Mouse (Mus musculus): Measurements from ENCODE around the gene Ccdc28a. TPM values are rescaled to one million over a fixed set of nuclear protein-coding genes. Genes with fewer than 3 reads are reported as not detected.

The Ccdc28a gene
- polyA plus RNA-seq, 1 experiment from 2014 or later: 15.8 TPM

DNA sequence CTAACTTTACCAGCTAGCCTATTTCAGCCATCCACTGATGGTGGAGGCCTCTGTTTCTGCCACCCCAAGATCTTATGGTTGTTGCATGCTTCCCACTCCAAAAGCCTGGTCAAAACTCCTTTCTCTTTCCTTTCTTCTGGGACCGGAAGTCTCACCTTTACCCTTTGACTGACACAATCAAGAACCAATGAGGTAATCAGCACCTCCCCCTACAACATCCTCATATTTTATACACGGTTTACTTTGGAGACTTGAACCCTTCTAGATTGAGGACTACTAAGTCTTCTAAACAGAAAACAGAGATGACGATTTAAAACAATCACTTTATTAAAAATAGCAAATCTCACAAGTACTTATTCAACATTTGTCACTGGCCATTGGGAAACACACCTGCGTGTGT lies 21.4 kb downstream of the Ccdc28a start:
- no peak for ATAC-seq (ENCODE audit: insufficient number of reproducible peaks, low FRiP score, low TSS enrichment, low read depth)

GRCm38 (mm10) chr10:18210726-18211125 lies 24.1 kb downstream of the Ccdc28a start, which contains the start of gene Ect2l:
Gene Ect2l (minus strand): TSS chr10:18210890.
- Histone ChIP-seq H3K36me3 (no peaks in the 10 kb centered on the region), H3K4me2 (peak within 1 kb of the TSS; percentile 28; the same call in 1 of the 2 replicates), H3K27ac (no peak within 1 kb of the TSS), H3K4me3 (no peak within 1 kb of the TSS), H3K9me3 (no peaks in the 10 kb centered on the region), H3K27me3 (no peaks in the 10 kb centered on the region), H3K9ac (no peak within 1 kb of the TSS), H3K4me1 (peaks cover 11% of the 10 kb centered on the region)
- 10% methylated on average over 11 of the region's 11 CpGs for WGBS
- ATAC-seq (ENCODE audit: insufficient number of reproducible peaks, low FRiP score, low TSS enrichment, low read depth): no peak

More for the DNA sequence above, 21.4 kb downstream of the Ccdc28a start:
- Histone ChIP-seq H3K27me3 (no peaks in the 10 kb centered on the region), H3K9me3 (no peaks in the 10 kb centered on the region), H3K4me3 (no peak overlapping the region), H3K9ac (no peak overlapping the region), H3K4me2 (no peak overlapping the region), H3K36me3 (no peaks in the 10 kb centered on the region), H3K27ac (no peak overlapping the region), H3K4me1 (peaks cover 11% of the 10 kb centered on the region)
- WGBS: 72% methylated on average over 4 of the region's 4 CpGs

- 52% methylated on average over 6 of the region's 6 CpGs for WGBS
- Histone ChIP-seq H3K4me1 (peaks cover 11% of the 10 kb centered on the region), H3K36me3 (no peaks in the 10 kb centered on the region), H3K4me2 (no peak overlapping the region), H3K9me3 (no peaks in the 10 kb centered on the region), H3K9ac (no peak overlapping the region), H3K27me3 (no peaks in the 10 kb centered on the region), H3K4me3 (no peak overlapping the region), H3K27ac (no peak overlapping the region)
- ATAC-seq (ENCODE audit: insufficient number of reproducible peaks, low FRiP score, low TSS enrichment, low read depth): no peak
Observed at GRCm38 (mm10) chr10:18210119-18210518, 24.7 kb downstream of the Ccdc28a start.

DNA sequence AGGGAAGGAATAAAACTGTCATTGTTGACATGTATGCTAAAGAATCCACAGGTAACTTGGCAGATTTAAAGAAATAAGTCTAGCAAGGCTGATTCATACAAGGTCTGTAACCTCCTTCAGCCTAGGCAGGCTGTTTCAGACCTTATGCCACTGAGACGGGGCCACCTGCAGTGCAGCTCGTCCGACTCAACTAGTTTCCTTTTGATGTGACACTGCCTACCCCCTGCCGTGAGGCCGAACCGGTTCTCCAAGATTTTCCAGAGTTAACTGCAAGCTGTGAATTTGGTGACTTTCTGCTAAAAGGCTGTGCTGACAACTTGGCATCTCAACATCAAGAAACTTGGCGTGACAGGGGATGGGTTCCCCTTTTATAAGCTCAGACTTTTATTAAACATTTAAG lies 30.7 kb downstream of the Ccdc28a start:
- no peak overlapping the region for H3K4me2 ChIP-seq
- 13% methylated on average over 7 of the region's 7 CpGs for WGBS
- no peak overlapping the region for H3K4me3 ChIP-seq
- H3K27me3 ChIP-seq: no peaks in the 10 kb centered on the region
- no peak overlapping the region for H3K9ac ChIP-seq
- no peak overlapping the region for H3K27ac ChIP-seq
- no peak for ATAC-seq (ENCODE audit: insufficient number of reproducible peaks, low FRiP score, low TSS enrichment, low read depth)
- no peaks in the 10 kb centered on the region for H3K9me3 ChIP-seq
- H3K36me3 ChIP-seq: no peaks in the 10 kb centered on the region
- H3K4me1 ChIP-seq: no peaks in the 10 kb centered on the region

DNA sequence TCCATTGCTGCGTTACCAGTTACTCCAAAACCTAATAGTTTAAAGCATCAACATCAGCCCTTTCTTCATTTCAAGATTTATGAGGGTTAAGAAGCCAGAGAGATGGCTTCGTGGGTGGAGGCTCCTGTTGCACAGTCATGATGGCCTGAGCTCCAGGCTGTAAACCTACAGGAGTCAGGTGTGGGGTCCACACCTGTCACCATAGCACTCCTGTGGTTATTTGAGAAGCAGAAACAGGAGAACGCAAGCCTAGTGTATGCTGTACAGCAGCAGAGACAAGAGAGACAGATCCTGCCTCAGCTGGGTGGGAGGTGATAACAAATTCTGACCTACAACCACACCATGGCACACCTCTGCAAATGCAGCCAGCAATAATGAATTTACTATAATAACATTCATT lies 32.4 kb downstream of the Ccdc28a start:
- ATAC-seq (ENCODE audit: insufficient number of reproducible peaks, low FRiP score, low TSS enrichment, low read depth): no peak
- no peak overlapping the region for H3K4me2 ChIP-seq
- WGBS: 53% methylated on average over 3 of the region's 3 CpGs

GRCm38 (mm10) chr10:18200656-18201055 lies 34.1 kb downstream of the Ccdc28a start:
- Histone ChIP-seq H3K9me3 (no peaks in the 10 kb centered on the region), H3K4me1 (no peaks in the 10 kb centered on the region), H3K9ac (no peak overlapping the region), H3K4me2 (no peak overlapping the region), H3K27ac (no peak overlapping the region), H3K27me3 (no peaks in the 10 kb centered on the region), H3K4me3 (no peak overlapping the region), H3K36me3 (no peaks in the 10 kb centered on the region)
- 74% methylated on average over 9 of the region's 9 CpGs for WGBS
- ATAC-seq (ENCODE audit: insufficient number of reproducible peaks, low FRiP score, low TSS enrichment, low read depth): no peak

More for the DNA sequence above, 32.4 kb downstream of the Ccdc28a start:
- H3K9me3 ChIP-seq: no peaks in the 10 kb centered on the region
- H3K36me3 ChIP-seq: no peaks in the 10 kb centered on the region
- no peak overlapping the region for H3K4me3 ChIP-seq
- no peak overlapping the region for H3K27ac ChIP-seq
- no peak overlapping the region for H3K9ac ChIP-seq
- no peaks in the 10 kb centered on the region for H3K27me3 ChIP-seq
- H3K4me1 ChIP-seq: no peaks in the 10 kb centered on the region

DNA sequence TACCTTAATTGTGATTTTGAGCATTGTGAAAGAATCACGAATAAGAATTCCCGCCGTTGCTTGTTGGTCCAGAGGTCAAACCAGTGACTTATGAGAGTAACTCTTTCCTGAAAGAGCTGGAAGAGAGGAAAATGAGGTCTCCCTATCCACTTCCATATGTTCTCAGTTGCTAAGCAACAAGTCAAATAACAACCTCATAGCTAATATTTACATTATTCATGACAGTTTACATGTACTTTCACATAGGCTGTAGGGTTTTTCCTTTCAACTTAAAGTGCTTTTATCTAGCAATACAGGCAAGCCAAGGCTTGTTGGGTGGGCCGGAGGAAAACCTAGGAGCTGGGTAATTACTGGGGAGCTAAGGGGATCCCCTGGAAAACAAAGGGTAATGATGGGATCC lies 34.9 kb downstream of the Ccdc28a start:
- Histone ChIP-seq H3K4me1 (no peaks in the 10 kb centered on the region), H3K27ac (no peak overlapping the region), H3K4me3 (no peak overlapping the region), H3K27me3 (no peaks in the 10 kb centered on the region), H3K4me2 (no peak overlapping the region), H3K9ac (no peak overlapping the region), H3K36me3 (no peaks in the 10 kb centered on the region), H3K9me3 (no peaks in the 10 kb centered on the region)
- no peak for ATAC-seq (ENCODE audit: insufficient number of reproducible peaks, low FRiP score, low TSS enrichment, low read depth)
- WGBS: 81% methylated on average over 4 of the region's 4 CpGs

DNA sequence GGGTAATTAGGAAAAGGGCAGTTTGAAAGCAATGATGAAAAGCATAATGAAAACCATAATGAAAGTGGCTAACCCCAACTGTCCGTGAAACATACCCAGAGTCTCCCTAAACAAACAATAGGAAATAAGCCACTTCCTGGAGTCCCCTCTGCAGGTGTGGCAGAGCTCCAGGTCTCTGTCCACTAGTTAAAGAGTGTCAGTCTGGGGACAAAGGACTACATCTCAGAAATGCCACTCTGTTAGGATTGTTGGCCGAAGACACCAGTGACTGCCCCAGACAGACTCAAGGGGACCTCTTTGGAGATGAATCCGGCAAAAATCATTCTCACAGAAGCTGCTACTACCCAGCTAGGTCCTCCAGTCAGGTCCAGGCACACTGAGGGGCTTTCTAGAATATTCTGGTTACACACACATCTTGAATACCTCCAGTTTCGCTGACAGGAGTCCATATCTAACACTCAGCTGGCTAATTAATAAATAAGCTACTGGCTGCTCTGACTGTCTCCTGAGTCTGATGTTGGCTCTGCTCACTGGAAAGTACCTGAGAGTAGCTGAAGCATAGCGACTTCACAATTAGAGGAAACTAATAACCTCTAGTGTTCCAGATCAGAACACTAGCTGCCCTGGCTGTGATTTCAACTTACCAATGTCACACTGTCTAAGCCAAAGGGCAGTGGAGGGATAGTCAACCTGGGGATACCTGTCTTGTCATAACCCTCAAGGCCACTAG lies 36.3 kb downstream of the Ccdc28a start:
- no peak overlapping the region for H3K27ac ChIP-seq

DNA sequence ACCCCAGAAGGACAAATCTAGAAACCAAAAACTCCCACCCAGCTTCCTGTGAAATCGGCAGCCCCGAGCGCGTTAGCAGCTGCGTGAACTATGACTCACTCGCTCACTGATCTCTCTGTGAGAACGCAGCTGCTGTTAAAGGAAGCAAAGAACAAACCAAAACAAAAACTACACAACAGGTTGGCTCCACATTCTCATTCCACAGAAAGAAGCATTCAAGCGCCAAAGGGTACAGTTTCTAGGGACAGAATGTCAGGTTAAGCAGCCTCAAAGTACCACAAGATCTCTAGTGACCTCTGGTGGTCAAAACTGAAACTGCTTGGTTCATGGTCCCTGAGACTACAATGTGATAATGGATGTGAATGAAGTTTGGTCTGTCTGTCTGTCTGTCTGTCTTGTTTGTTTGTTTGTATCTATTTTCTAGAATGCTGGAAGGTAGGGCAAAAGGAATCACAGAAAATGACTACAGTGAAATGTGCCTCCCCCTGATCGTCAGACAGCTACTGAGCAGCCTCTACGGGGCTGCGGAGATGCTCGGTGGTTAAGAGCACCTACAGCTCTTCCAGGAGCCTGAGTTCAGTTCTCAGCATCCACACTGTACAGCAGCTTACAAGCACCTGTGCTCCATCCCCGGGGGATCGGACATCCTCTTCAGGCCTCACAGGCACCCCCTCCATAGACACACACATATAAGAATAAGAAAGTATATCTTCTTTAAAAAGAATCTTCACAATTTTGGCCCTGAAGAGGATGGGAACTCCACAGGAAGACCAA lies 37.4 kb downstream of the Ccdc28a start:
- H3K27ac ChIP-seq: no peak overlapping the region
- no peaks in the 10 kb centered on the region for H3K9me3 ChIP-seq
- no peaks in the 10 kb centered on the region for H3K36me3 ChIP-seq
- no peak overlapping the region for H3K9ac ChIP-seq
- peak overlapping the region; percentile 25 for H3K4me3 ChIP-seq
- no peaks in the 10 kb centered on the region for H3K27me3 ChIP-seq
- WGBS: 50% methylated on average over 14 of the region's 14 CpGs
- H3K4me1 ChIP-seq: no peaks in the 10 kb centered on the region
- ATAC-seq (ENCODE audit: insufficient number of reproducible peaks, low FRiP score, low TSS enrichment, low read depth): no peak
- H3K4me2 ChIP-seq: peak overlapping the region; percentile 38

More for the DNA sequence above, 36.3 kb downstream of the Ccdc28a start:
- Histone ChIP-seq H3K4me3 (no peak overlapping the region), H3K27me3 (no peaks in the 10 kb centered on the region), H3K9me3 (no peaks in the 10 kb centered on the region), H3K4me1 (no peaks in the 10 kb centered on the region), H3K9ac (no peak overlapping the region), H3K36me3 (no peaks in the 10 kb centered on the region), H3K4me2 (no peak overlapping the region)
- ATAC-seq (ENCODE audit: insufficient number of reproducible peaks, low FRiP score, low TSS enrichment, low read depth): no peak
- WGBS: 83% methylated on average over 5 of the region's 5 CpGs

DNA sequence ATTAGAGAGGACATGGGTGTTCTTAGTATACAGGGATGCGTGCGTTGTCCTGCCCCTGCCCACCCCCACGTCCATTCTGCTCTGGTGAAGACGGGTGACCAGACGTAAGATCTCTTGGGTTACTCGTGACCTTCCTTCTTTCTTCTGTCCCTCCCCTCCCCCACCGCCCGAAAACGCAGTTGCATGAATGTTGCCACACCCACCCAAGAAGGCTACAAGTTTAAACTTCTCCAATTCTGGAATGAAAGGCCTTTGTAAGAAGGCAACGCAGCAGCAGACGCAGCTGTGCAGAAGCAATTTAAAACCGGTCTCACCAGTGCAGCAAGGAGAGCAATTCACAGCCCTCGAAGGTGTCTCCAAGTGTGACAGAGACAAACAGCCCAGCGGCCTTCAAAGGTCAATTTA lies 40.1 kb downstream of the Ccdc28a start:
- Histone ChIP-seq H3K27ac (peak overlapping the region; percentile 65), H3K4me1 (peaks cover 8% of the 10 kb centered on the region; the same call in 1 of the 2 replicates), H3K27me3 (no peaks in the 10 kb centered on the region), H3K9me3 (no peaks in the 10 kb centered on the region), H3K9ac (no peak overlapping the region), H3K4me2 (peak overlapping the region; percentile 25; the same call in 1 of the 2 replicates), H3K4me3 (no peak overlapping the region), H3K36me3 (no peaks in the 10 kb centered on the region)
- ATAC-seq (ENCODE audit: insufficient number of reproducible peaks, low FRiP score, low TSS enrichment, low read depth): peak; percentile 67; the same call in 1 of the 2 replicates
- 41% methylated on average over 14 of the region's 14 CpGs for WGBS

DNA sequence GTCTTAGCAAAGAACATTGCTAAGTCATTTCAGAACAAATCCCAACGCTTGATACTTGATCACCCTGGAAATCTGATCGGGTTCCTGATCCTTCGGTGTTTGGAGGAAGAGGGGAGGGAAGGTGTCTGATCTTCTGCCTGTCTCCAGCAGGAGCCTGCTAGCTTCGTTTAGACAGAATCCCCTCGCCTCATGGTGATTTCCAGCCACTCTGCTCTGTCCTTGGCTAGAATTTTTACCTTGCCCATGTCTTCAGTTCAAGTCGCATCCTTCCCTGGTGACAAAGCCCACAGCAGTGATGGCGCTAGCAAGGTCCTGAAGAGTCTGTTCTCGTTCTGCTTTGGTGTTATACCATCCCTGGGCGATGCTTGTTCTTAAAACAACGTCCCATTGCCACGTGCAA lies 40.6 kb downstream of the Ccdc28a start:
- H3K9me3 ChIP-seq: no peaks in the 10 kb centered on the region
- H3K4me2 ChIP-seq: no peak overlapping the region
- no peaks in the 10 kb centered on the region for H3K36me3 ChIP-seq
- no peaks in the 10 kb centered on the region for H3K27me3 ChIP-seq
- H3K4me3 ChIP-seq: no peak overlapping the region
- no peak overlapping the region for H3K9ac ChIP-seq
- H3K27ac ChIP-seq: peak overlapping the region; percentile 65
- H3K4me1 ChIP-seq: peaks cover 8% of the 10 kb centered on the region; the same call in 1 of the 2 replicates
- WGBS: 72% methylated on average over 11 of the region's 11 CpGs
- ATAC-seq (ENCODE audit: insufficient number of reproducible peaks, low FRiP score, low TSS enrichment, low read depth): no peak

DNA sequence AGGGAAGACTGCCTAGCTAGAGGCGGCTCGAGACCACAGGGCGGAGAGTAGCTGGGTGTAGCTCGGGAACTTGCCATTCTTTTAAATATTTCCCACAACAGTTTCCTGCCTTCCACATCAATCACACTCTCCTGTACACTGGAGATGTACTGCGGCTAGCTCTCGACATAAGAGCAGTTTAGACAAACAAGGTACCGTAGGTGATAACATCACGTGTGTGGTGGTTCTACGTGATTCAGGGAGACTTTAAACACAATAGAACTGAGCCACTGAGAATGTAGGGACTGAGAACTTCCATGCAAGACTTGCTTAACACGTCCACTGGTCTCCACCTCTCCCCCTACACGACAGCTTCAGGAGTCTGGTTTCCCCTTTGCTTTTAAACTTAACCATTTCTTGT lies 41.6 kb downstream of the Ccdc28a start:
- no peak for ATAC-seq (ENCODE audit: insufficient number of reproducible peaks, low FRiP score, low TSS enrichment, low read depth)
- Histone ChIP-seq H3K4me2 (no peak overlapping the region), H3K36me3 (no peaks in the 10 kb centered on the region), H3K4me1 (peaks cover 8% of the 10 kb centered on the region; the same call in 1 of the 2 replicates), H3K27me3 (no peaks in the 10 kb centered on the region), H3K9me3 (no peaks in the 10 kb centered on the region), H3K27ac (no peak overlapping the region), H3K9ac (no peak overlapping the region), H3K4me3 (no peak overlapping the region)
- 71% methylated on average over 11 of the region's 11 CpGs for WGBS

Measured in limb, embryonic 15.5 days (tissue).